Comparison of ENCODE assay signal across 17 mouse cellular contexts in genomic region chr7:82236152-82236898, GRCm38 (mm10).
A peak's percentile ranks its signal among the peaks of the same experiment; 100 is the strongest.
DNase-seq lines count a peak whose midpoint lies in the region; ATAC-seq lines count a peak whose summit lies in the region.
"Had no signal": no experiment of that assay in that cellular context is flagged by ENCODE, and none has a peak within 500 bp of the region (broad histone marks: within the 10 kb centered on the region; RNA-seq: fewer than 3 reads in every experiment).

No protein-coding gene starts in this region.

- peak; percentile 45 for ATAC-seq in heart, embryonic 15.5 days (replicated peaks; ENCODE audit: insufficient number of reproducible peaks, insufficient read depth, low FRiP score, low read depth)
- peak; percentile 55 for ATAC-seq in activated CD4-positive, CD25-positive, alpha-beta regulatory T cell, adult 4 months
- ATAC-seq: intestine, embryonic 16.5 days had no signal

- WGBS in heart, embryonic 15.5 days, result 51% methylated on average over 11 of the region's 11 CpGs

- H3K36me3 ChIP-seq in heart, embryonic 15.5 days, result no peaks in the 10 kb centered on the region
- H3K36me3 ChIP-seq: forebrain, embryonic 10.5 days; limb, embryonic 12.5 days; midbrain, embryonic 12.5 days had no signal

- no peak overlapping the region for H3K9ac ChIP-seq in heart, embryonic 15.5 days
- H3K9ac ChIP-seq: limb, embryonic 12.5 days; midbrain, embryonic 12.5 days had no signal

- no peak for DNase-seq in heart, adult 11 months
- DNase-seq in testis, postnatal 14 days (ENCODE audit: low spot score), result peak; percentile 37
- no peak for DNase-seq in testis, postnatal 10 days (ENCODE audit: low spot score)
- peak; percentile 53 for DNase-seq in naive thymus-derived CD4-positive, alpha-beta T cell, adult 2 months (ENCODE audit: low read depth)
- DNase-seq in adrenal gland, adult 18-20 months (ENCODE audit: low spot score in 2 of 2), result no peak
- DNase-seq in frontal cortex, postnatal 10 days (ENCODE audit: low spot score in 2 of 2), result no peak
- DNase-seq: cerebellum, adult 11 months; gastrocnemius, postnatal 25 days; right cerebral cortex, adult 18-20 months; spleen, adult 18-20 months had no signal

- peaks cover 5% of the 10 kb centered on the region; the same call in 1 of the 2 replicates for H3K4me1 ChIP-seq in heart, embryonic 15.5 days (replicated peaks)

- no peak overlapping the region for H3K4me2 ChIP-seq in heart, embryonic 15.5 days
- H3K4me2 ChIP-seq: limb, embryonic 12.5 days; midbrain, embryonic 12.5 days had no signal

- H3K27ac ChIP-seq in heart, embryonic 15.5 days, result peak overlapping the region; percentile 17; the same call in 1 of the 2 replicates
- H3K27ac ChIP-seq: forebrain, embryonic 10.5 days; limb, embryonic 12.5 days; midbrain, embryonic 12.5 days had no signal

- no peaks in the 10 kb centered on the region for H3K27me3 ChIP-seq in heart, embryonic 15.5 days
- H3K27me3 ChIP-seq: limb, embryonic 12.5 days; midbrain, embryonic 12.5 days had no signal

- H3K4me3 ChIP-seq in heart, embryonic 15.5 days, result no peak overlapping the region
- H3K4me3 ChIP-seq: forebrain, embryonic 10.5 days; limb, embryonic 12.5 days; midbrain, embryonic 12.5 days; myocyte had no signal

- H3K9me3 ChIP-seq in heart, embryonic 15.5 days (replicated peaks), result no peaks in the 10 kb centered on the region
- H3K9me3 ChIP-seq: forebrain, embryonic 10.5 days; limb, embryonic 12.5 days; midbrain, embryonic 12.5 days had no signal

Comparison
In these comparisons a context has a peak if more than half of its experiments do, and no peak if none do; other contexts are left out.
1. DNase-seq: peak in testis, postnatal 14 days (single experiment) and naive thymus-derived CD4-positive, alpha-beta T cell, adult 2 months (single experiment); none in heart, adult 11 months (single experiment), testis, postnatal 10 days (single experiment), adrenal gland, adult 18-20 months (0 of 2) and frontal cortex, postnatal 10 days (0 of 2).